Mouse (Mus musculus): ENCODE data around the gene Fosl1. TPM values are rescaled to one million over a fixed set of nuclear protein-coding genes. Genes with fewer than 3 reads are reported as not detected.

Gene Fosl1
- polyA plus RNA-seq, 1 experiment from 2014 or later = not detected

- Histone ChIP-seq H3K4me1 (ENCODE audit: control insufficient read depth, insufficient read depth, low read depth, low read length) (peaks cover 20% of the 10 kb centered on the region), H3K27me3 (replicated peaks; ENCODE audit: control insufficient read depth, insufficient read depth, low read length) (no peaks in the 10 kb centered on the region), H3K9ac (ENCODE audit: low read depth, low read length) (no peak overlapping the region), H3K36me3 (ENCODE audit: control insufficient read depth, insufficient read depth, low read length) (peaks cover 7% of the 10 kb centered on the region; the same call in 1 of the 2 replicates), H3K4me3 (ENCODE audit: low read length) (no peak overlapping the region), H3K4me2 (ENCODE audit: low read length) (no peak overlapping the region), H3K9me3 (ENCODE audit: control insufficient read depth, low read length) (no peaks in the 10 kb centered on the region), H3K27ac (ENCODE audit: low read depth, low read length) (no peak overlapping the region)
- 35% methylated on average over 5 of the region's 5 CpGs for WGBS
- ATAC-seq = no peak
Measured at GRCm38 (mm10) chr19:5471846-5472245, 24.5 kb downstream of the Fosl1 start.

GRCm38 (mm10) chr19:5472857-5473256 is 25.5 kb downstream of the Fosl1 start:
- ATAC-seq = no peak
- Histone ChIP-seq H3K36me3 (ENCODE audit: control insufficient read depth, insufficient read depth, low read length) (no peaks in the 10 kb centered on the region), H3K4me1 (ENCODE audit: control insufficient read depth, insufficient read depth, low read depth, low read length) (peaks cover 20% of the 10 kb centered on the region), H3K9ac (ENCODE audit: low read depth, low read length) (no peak overlapping the region), H3K27ac (ENCODE audit: low read depth, low read length) (no peak overlapping the region), H3K4me3 (ENCODE audit: low read length) (no peak overlapping the region), H3K9me3 (ENCODE audit: control insufficient read depth, low read length) (no peaks in the 10 kb centered on the region), H3K4me2 (ENCODE audit: low read length) (no peak overlapping the region), H3K27me3 (replicated peaks; ENCODE audit: control insufficient read depth, insufficient read depth, low read length) (no peaks in the 10 kb centered on the region)
- WGBS = 81% methylated on average over 3 of the region's 3 CpGs

- peaks cover 20% of the 10 kb centered on the region for H3K4me1 ChIP-seq (ENCODE audit: control insufficient read depth, insufficient read depth, low read depth, low read length)
- H3K27me3 ChIP-seq (replicated peaks; ENCODE audit: control insufficient read depth, insufficient read depth, low read length) = no peaks in the 10 kb centered on the region
- H3K4me3 ChIP-seq (ENCODE audit: low read length) = peak within 1 kb of the TSS; percentile 67
- WGBS = 4% methylated on average over 22 of the region's 22 CpGs
- H3K36me3 ChIP-seq (ENCODE audit: control insufficient read depth, insufficient read depth, low read length) = no peaks in the 10 kb centered on the region
- peak within 1 kb of the TSS; percentile 99 for H3K4me2 ChIP-seq (ENCODE audit: low read length)
- peak within 1 kb of the TSS; percentile 72 for H3K27ac ChIP-seq (ENCODE audit: low read depth, low read length)
- ATAC-seq = peak; percentile 73
- peak within 1 kb of the TSS; percentile 85 for H3K9ac ChIP-seq (ENCODE audit: low read depth, low read length)
- H3K9me3 ChIP-seq (ENCODE audit: control insufficient read depth, low read length) = no peaks in the 10 kb centered on the region
Measured at GRCm38 (mm10) chr19:5473720-5474119, 26.4 kb downstream of the Fosl1 start, which contains the start of gene Efemp2. Gene Efemp2 (plus strand): TSS chr19:5473954.

GRCm38 (mm10) chr19:5474281-5475068 is 27.1 kb downstream of the Fosl1 start:
- Histone ChIP-seq H3K4me3 (ENCODE audit: low read length) (peak overlapping the region; percentile 67), H3K9me3 (ENCODE audit: control insufficient read depth, low read length) (no peaks in the 10 kb centered on the region), H3K27me3 (replicated peaks; ENCODE audit: control insufficient read depth, insufficient read depth, low read length) (no peaks in the 10 kb centered on the region), H3K36me3 (ENCODE audit: control insufficient read depth, insufficient read depth, low read length) (no peaks in the 10 kb centered on the region), H3K4me1 (ENCODE audit: control insufficient read depth, insufficient read depth, low read depth, low read length) (peaks cover 20% of the 10 kb centered on the region), H3K9ac (ENCODE audit: low read depth, low read length) (peak overlapping the region; percentile 85), H3K4me2 (ENCODE audit: low read length) (peak overlapping the region; percentile 99), H3K27ac (ENCODE audit: low read depth, low read length) (peak overlapping the region; percentile 72)
- WGBS = under 1% methylated on average over 31 of the region's 68 CpGs
- peak; percentile 70 for ATAC-seq

- peak overlapping the region; percentile 72 for H3K27ac ChIP-seq (ENCODE audit: low read depth, low read length)
- H3K4me3 ChIP-seq (ENCODE audit: low read length) = peak overlapping the region; percentile 67
- 17% methylated on average over 13 of the region's 13 CpGs for WGBS
- ATAC-seq = no peak; the same call in none of the 2 replicates
- peak overlapping the region; percentile 99 for H3K4me2 ChIP-seq (ENCODE audit: low read length)
- H3K9me3 ChIP-seq (ENCODE audit: control insufficient read depth, low read length) = no peaks in the 10 kb centered on the region
- H3K27me3 ChIP-seq (replicated peaks; ENCODE audit: control insufficient read depth, insufficient read depth, low read length) = no peaks in the 10 kb centered on the region
- H3K4me1 ChIP-seq (ENCODE audit: control insufficient read depth, insufficient read depth, low read depth, low read length) = peaks cover 20% of the 10 kb centered on the region
- H3K36me3 ChIP-seq (ENCODE audit: control insufficient read depth, insufficient read depth, low read length) = no peaks in the 10 kb centered on the region
- peak overlapping the region; percentile 85 for H3K9ac ChIP-seq (ENCODE audit: low read depth, low read length)
Measured at GRCm38 (mm10) chr19:5475069-5475714, 27.8 kb downstream of the Fosl1 start.

GRCm38 (mm10) chr19:5477004-5477667 is 29.8 kb downstream of the Fosl1 start:
- ATAC-seq = no peak
- H3K27ac ChIP-seq (ENCODE audit: low read depth, low read length) = no peak overlapping the region
- 84% methylated on average over 10 of the region's 10 CpGs for WGBS
- H3K4me1 ChIP-seq (ENCODE audit: control insufficient read depth, insufficient read depth, low read depth, low read length) = peaks cover 20% of the 10 kb centered on the region
- no peak overlapping the region for H3K9ac ChIP-seq (ENCODE audit: low read depth, low read length)
- no peaks in the 10 kb centered on the region for H3K27me3 ChIP-seq (replicated peaks; ENCODE audit: control insufficient read depth, insufficient read depth, low read length)
- no peaks in the 10 kb centered on the region for H3K9me3 ChIP-seq (ENCODE audit: control insufficient read depth, low read length)
- H3K4me2 ChIP-seq (ENCODE audit: low read length) = no peak overlapping the region
- H3K36me3 ChIP-seq (ENCODE audit: control insufficient read depth, insufficient read depth, low read length) = no peaks in the 10 kb centered on the region; the same call in 1 of the 2 replicates
- no peak overlapping the region for H3K4me3 ChIP-seq (ENCODE audit: low read length)

- ATAC-seq = no peak
Measured at GRCm38 (mm10) chr19:5477668-5478300, 30.4 kb downstream of the Fosl1 start.

GRCm38 (mm10) chr19:5480016-5480415 is 32.7 kb downstream of the Fosl1 start:
- Histone ChIP-seq H3K4me2 (ENCODE audit: low read length) (no peak overlapping the region), H3K27me3 (replicated peaks; ENCODE audit: control insufficient read depth, insufficient read depth, low read length) (no peaks in the 10 kb centered on the region), H3K9me3 (ENCODE audit: control insufficient read depth, low read length) (no peaks in the 10 kb centered on the region), H3K4me1 (ENCODE audit: control insufficient read depth, insufficient read depth, low read depth, low read length) (peaks cover 12% of the 10 kb centered on the region), H3K27ac (ENCODE audit: low read depth, low read length) (no peak overlapping the region), H3K9ac (ENCODE audit: low read depth, low read length) (no peak overlapping the region), H3K4me3 (ENCODE audit: low read length) (no peak overlapping the region), H3K36me3 (ENCODE audit: control insufficient read depth, insufficient read depth, low read length) (peaks cover 12% of the 10 kb centered on the region)
- ATAC-seq = no peak
- WGBS = 94% methylated on average over 10 of the region's 10 CpGs

More at GRCm38 (mm10) chr19:5477668-5478300, 30.4 kb downstream of the Fosl1 start:
- no peaks in the 10 kb centered on the region for H3K27me3 ChIP-seq (replicated peaks; ENCODE audit: control insufficient read depth, insufficient read depth, low read length)
- H3K9ac ChIP-seq (ENCODE audit: low read depth, low read length) = no peak overlapping the region
- no peak overlapping the region for H3K4me3 ChIP-seq (ENCODE audit: low read length)
- H3K4me2 ChIP-seq (ENCODE audit: low read length) = no peak overlapping the region
- H3K9me3 ChIP-seq (ENCODE audit: control insufficient read depth, low read length) = no peaks in the 10 kb centered on the region
- WGBS = 89% methylated on average over 18 of the region's 18 CpGs
- H3K36me3 ChIP-seq (ENCODE audit: control insufficient read depth, insufficient read depth, low read length) = peaks cover under 1% of the 10 kb centered on the region; the same call in 1 of the 2 replicates
- no peak overlapping the region for H3K27ac ChIP-seq (ENCODE audit: low read depth, low read length)
- H3K4me1 ChIP-seq (ENCODE audit: control insufficient read depth, insufficient read depth, low read depth, low read length) = peaks cover 20% of the 10 kb centered on the region
